Mouse (Mus musculus) heart, adult 2 months (tissue): Measurements from ENCODE around the gene Lrrfip1. TPM values are rescaled to one million over a fixed set of nuclear protein-coding genes. Genes with fewer than 3 reads are reported as not detected.

ENCODE experiments used
- DNase-seq, 2 experiments: peaks; one replicate each; pipeline ENCODE4 v3.0.0; 2021
- H3K27ac ChIP-seq: fragments of 200-600 bp; 2 replicates; pipeline ENCODE4 v1.8.1; 2022
- H3K27me3 ChIP-seq: fragments of 200-500 bp; 2 replicates; pipeline ENCODE4 v1.6.1; 2012; ENCODE audit warnings: mild to moderate bottlenecking, low read length, inconsistent platforms, mixed read lengths; ENCODE audit not compliant: control insufficient read depth, insufficient read depth
- H3K36me3 ChIP-seq: fragments of 200-500 bp; 2 replicates; pipeline ENCODE4 v1.6.1; 2012; ENCODE audit warnings: low read length, inconsistent platforms; ENCODE audit not compliant: control insufficient read depth, insufficient read depth
- H3K4me1 ChIP-seq: fragments of 200-500 bp; 2 replicates; pipeline ENCODE4 v1.6.1; 2011; ENCODE audit warnings: low read length; ENCODE audit not compliant: control insufficient read depth, insufficient read depth
- H3K4me3 ChIP-seq: fragments of 200-600 bp; 2 replicates; pipeline ENCODE4 v1.8.1; 2022
- H3K79me2 ChIP-seq: fragments of 200-500 bp; replicated peaks from 2 replicates; pipeline ENCODE4 v1.6.1; 2012; ENCODE audit warnings: mild to moderate bottlenecking, inconsistent platforms, low read length, moderate library complexity, mixed read lengths; ENCODE audit not compliant: control insufficient read depth, insufficient read depth
- H3K9ac ChIP-seq: fragments of 200-500 bp; 2 replicates; pipeline ENCODE4 v1.6.1; 2012; ENCODE audit warnings: low read depth, mild to moderate bottlenecking, control low read depth, inconsistent platforms, low read length, mixed read lengths
- CTCF ChIP-seq: fragments of 200-600 bp; IDR thresholded peaks from 2 replicates; pipeline ENCODE4 v1.8.1; 2022; ENCODE audit warnings: antibody characterized with exemption, mild to moderate bottlenecking, moderate library complexity
- EP300 ChIP-seq: fragments of 200-500 bp; IDR thresholded peaks from 2 replicates; pipeline ENCODE4 v1.6.1; 2011; ENCODE audit warnings: low read depth, low read length, control low read depth; ENCODE audit not compliant: insufficient read depth
- POLR2A ChIP-seq: fragments of 200-500 bp; IDR thresholded peaks from 2 replicates; pipeline ENCODE4 v1.6.1; 2011; ENCODE audit warnings: mild to moderate bottlenecking, low read depth, low read length, control low read depth; ENCODE audit not compliant: insufficient read depth
- WGBS: fragments of 180-500 bp; shearing (Covaris S2); methylation state at CpG from one replicate; pipeline ENCODE4 v1.1.7; 2018; 5-methylcytosine and 5-hydroxymethylcytosine counted together
- intact Hi-C: fragments of 180-260 bp; cut with DNase I; formaldehyde crosslinking; loops from one replicate; pipeline ENCODE4 v1.15.1; 2025
- polyA plus RNA-seq: library from polyadenylated mRNA; depleted of rRNA; stranded (reverse); fragments of >200 nt; gene quantifications from 2 replicates; pipeline ENCODE4 v1.2.3, GENCODE M21; 2012; rRNA removed
- total RNA-seq, 2 experiments: library from RNA; stranded (reverse); gene quantifications; 2 replicates each; pipeline ENCODE4 v1.2.3; 2021

The Lrrfip1 gene
- total and polyA plus RNA-seq, 3 experiments, result 32.9 to 75.5 (median 63.5) TPM

GRCm38 (mm10) chr1:91176026-91176425 lies 177.5 kb downstream of the Lrrfip1 start:
- no peaks in the 10 kb centered on the region for H3K36me3 ChIP-seq
- H3K27me3 ChIP-seq, result 0 out of 2 replicates have a peak, but pooled peaks cover 1% of the 10 kb centered on the region
- no peaks in the 10 kb centered on the region for H3K79me2 ChIP-seq
- no peak overlapping the region for H3K27ac ChIP-seq
- no peak overlapping the region for H3K9ac ChIP-seq
- no peak overlapping the region for H3K4me3 ChIP-seq
- peaks cover 6% of the 10 kb centered on the region for H3K4me1 ChIP-seq
- intact Hi-C loops, result loop anchor here (5.0 kb wide), 1 partner anchor 204 kb away; no protein-coding TSS in a partner anchor
- 70% methylated on average over 3 of the region's 3 CpGs for WGBS
- no peak for DNase-seq
- TF ChIP-seq POLR2A (no peak), CTCF (no peak), EP300 (no peak)

GRCm38 (mm10) chr1:91176871-91177270 lies 178.3 kb downstream of the Lrrfip1 start:
- Histone ChIP-seq H3K4me3 (no peak overlapping the region), H3K27ac (peak overlapping the region; percentile 26; the same call in 1 of the 2 replicates), H3K79me2 (no peaks in the 10 kb centered on the region), H3K4me1 (peaks cover 8% of the 10 kb centered on the region), H3K9ac (no peak overlapping the region), H3K36me3 (no peaks in the 10 kb centered on the region), H3K27me3 (0 out of 2 replicates have a peak, but pooled peaks cover 1% of the 10 kb centered on the region)
- no peak for TF ChIP-seq CTCF
- TF ChIP-seq POLR2A, result no peak
- TF ChIP-seq EP300, result 0 out of 2 replicates have a peak, but pooled peaks have one; percentile 11
- peak in 1 of 2 experiments; percentile 55 for DNase-seq
- 28% methylated on average over 4 of the region's 4 CpGs for WGBS
- intact Hi-C loops, result loop anchor here (5.0 kb wide), 1 partner anchor 205 kb away; no protein-coding TSS in a partner anchor

Other genes starting within 250 kb of the Lrrfip1 start
- gene Col6a3, start 154.8 kb upstream of the Lrrfip1 start, total RNA-seq, result 10 to 100 TPM; 15.8 to 35.9 TPM
- 16.8 and 22.2 TPM in 2 replicates for gene Col6a3, start 154.8 kb upstream of the Lrrfip1 start, polyA plus RNA-seq
- gene Mlph, start 83.7 kb upstream of the Lrrfip1 start, total RNA-seq, result 1 to 10 TPM in 1 of 2 experiments, under 1 TPM in 1; 0.73 to 1.1 TPM
- gene Mlph, start 83.7 kb upstream of the Lrrfip1 start, polyA plus RNA-seq, result 0.44 and 0.72 TPM in 2 replicates
- gene Prlh, start 45.6 kb upstream of the Lrrfip1 start, total RNA-seq, result not detected
- gene Prlh, start 45.6 kb upstream of the Lrrfip1 start, polyA plus RNA-seq, result not detected in 2 replicates
- 1 to 10 TPM; 1.7 to 2.6 TPM for gene Rab17, start 29.1 kb upstream of the Lrrfip1 start, total RNA-seq
- gene Rab17, start 29.1 kb upstream of the Lrrfip1 start, polyA plus RNA-seq, result 1.4 and 2.3 TPM in 2 replicates
- not detected for gene Rbm44, start 146.4 kb downstream of the Lrrfip1 start, total RNA-seq
- not detected in 2 replicates for gene Rbm44, start 146.4 kb downstream of the Lrrfip1 start, polyA plus RNA-seq
- 1 to 10 TPM; 4.5 to 5.8 TPM for gene Ramp1, start 181.1 kb downstream of the Lrrfip1 start, total RNA-seq
- gene Ramp1, start 181.1 kb downstream of the Lrrfip1 start, polyA plus RNA-seq, result 9.2 and 20.2 TPM in 2 replicates